Mouse (Mus musculus): ENCODE measurements around the gene Gm5128.
"Not testable (repeated sequence)": the region's sequence is repeated elsewhere in the genome, so short reads cannot be mapped to it uniquely, and the experiment has no call there.

Gm5128 gene

GRCm38 (mm10) chrX:135372984-135373383, at the start of gene Gm5128:
Gene Gm5128 (plus strand): TSS chrX:135373284.
- DNase-seq, result not testable (repeated sequence)

- DNase-seq, result not testable (repeated sequence)
Measured at GRCm38 (mm10) chrX:135360685-135361084, 12.4 kb upstream of the Gm5128 start.

GRCm38 (mm10) chrX:135361943-135362342, 11.1 kb upstream of the Gm5128 start:
- not testable (repeated sequence) for DNase-seq

DNA sequence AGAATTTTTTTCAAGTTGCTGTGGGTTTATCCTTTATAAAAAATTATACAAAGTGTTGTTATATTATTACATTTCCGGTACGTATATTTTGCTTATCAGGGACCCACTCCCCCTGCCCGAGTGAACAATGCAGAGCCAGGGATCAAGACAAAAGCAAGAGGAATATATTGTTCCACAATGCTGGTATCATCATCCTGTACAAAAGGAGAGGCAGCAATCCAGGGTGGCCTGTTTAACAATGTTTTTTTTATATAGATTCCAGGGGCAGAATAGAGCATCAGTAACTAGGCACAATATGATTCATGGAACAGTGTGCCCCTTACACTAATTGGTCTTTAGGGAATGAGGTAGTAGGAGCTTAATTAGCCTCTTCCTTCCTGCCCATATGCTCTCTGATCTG, 30.5 kb downstream of the Gm5128 start:
- not testable (repeated sequence) for DNase-seq

- not testable (repeated sequence) for DNase-seq
Measured at GRCm38 (mm10) chrX:135421203-135421602, 48.1 kb downstream of the Gm5128 start.

- not testable (repeated sequence) for DNase-seq
Measured at GRCm38 (mm10) chrX:135421824-135422223, 48.7 kb downstream of the Gm5128 start.

DNA sequence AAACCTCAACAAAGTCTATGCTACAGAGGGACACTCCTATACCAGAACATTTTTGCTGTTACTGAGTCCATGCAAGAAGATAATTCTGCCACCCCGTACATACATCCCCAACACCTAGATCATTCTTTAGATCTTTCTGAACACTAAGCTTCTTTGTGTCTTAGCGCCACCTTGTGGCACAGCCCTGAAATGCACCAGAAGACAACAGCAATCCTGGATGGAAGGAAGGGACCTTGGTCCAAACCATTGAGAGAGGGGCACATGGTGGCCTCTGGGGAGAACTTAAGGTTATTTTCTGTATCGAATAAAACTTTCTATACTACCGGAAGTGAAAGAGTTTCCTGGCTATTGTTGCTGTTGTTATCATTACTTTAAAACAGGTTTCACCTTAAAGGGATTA, 49.4 kb downstream of the Gm5128 start:
- not testable (repeated sequence) for DNase-seq
